Mouse (Mus musculus): ENCODE data around the gene Plpp7. TPM values are rescaled to one million over a fixed set of nuclear protein-coding genes. Genes with fewer than 3 reads are reported as not detected.

The Plpp7 gene
- 6.8 and 7.8 TPM in 2 replicates for polyA plus RNA-seq (2015; fragmentation: Nextera tagmentation; extraction: Ambion mirVana)

DNA sequence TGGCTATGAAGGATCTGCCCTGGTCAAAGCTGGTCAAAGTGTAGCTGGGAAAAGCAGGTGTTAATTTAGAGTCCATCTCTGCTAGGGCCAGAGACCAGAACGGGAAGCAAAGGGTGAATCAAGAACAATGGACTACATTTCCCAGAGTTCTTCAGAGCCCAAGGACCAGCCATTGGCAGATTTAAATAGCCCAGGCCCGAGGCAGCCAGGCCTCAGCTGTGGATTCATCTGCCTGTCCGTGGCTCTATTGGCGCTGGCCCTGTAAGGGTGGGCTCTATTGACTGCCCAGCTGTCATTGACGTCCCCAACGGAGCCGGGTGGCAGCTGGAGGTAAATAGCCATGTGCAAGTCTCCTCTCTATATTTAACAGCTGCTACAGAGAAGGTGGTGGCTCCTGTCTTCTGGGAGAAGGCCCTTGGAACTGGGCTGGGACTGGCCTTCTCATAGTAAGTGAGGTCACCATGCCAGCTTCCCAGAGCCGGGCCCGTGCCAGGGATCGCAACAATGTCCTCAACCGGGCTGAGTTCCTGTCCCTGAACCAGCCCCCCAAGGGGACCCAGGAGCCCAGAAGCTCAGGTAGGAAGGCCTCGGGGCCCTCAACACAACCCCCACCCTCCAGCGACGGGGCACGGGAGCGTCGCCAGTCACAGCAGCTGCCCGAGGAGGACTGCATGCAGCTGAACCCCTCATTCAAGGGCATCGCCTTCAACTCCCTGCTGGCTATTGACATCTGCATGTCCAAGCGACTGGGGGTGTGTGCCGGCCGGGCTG, at the start of gene Plpp7:
Gene Plpp7 (plus strand): TSS at position 178 of the 771 bp plus-strand sequence.
- H3K36me3 ChIP-seq (ENCODE audit: insufficient read depth, low read length) = no peaks in the 10 kb centered on the region
- H3K4me3 ChIP-seq (ENCODE audit: low read length) = peak within 1 kb of the TSS; percentile 47
- H3K4me2 ChIP-seq (replicated peaks; ENCODE audit: low read depth, low read length) = peak within 1 kb of the TSS; percentile 55
- peak; percentile 92 for ATAC-seq (ENCODE audit: low FRiP score, low TSS enrichment)
- peaks cover 6% of the 10 kb centered on the region for H3K4me1 ChIP-seq (ENCODE audit: insufficient read depth, low read length)
- no peaks in the 10 kb centered on the region for H3K27me3 ChIP-seq (ENCODE audit: insufficient read depth, low read length)
- H3K27ac ChIP-seq (ENCODE audit: low read length) = no peak within 1 kb of the TSS
- H3K9me3 ChIP-seq (ENCODE audit: low read length) = no peaks in the 10 kb centered on the region
- peak within 1 kb of the TSS; percentile 68 for H3K9ac ChIP-seq (replicated peaks; ENCODE audit: low read length)
- 54% methylated on average over 22 of the region's 22 CpGs for WGBS

GRCm38 (mm10) chr2:32046009-32046408, 49.3 kb upstream of the Plpp7 start:
- Histone ChIP-seq H3K4me1 (ENCODE audit: insufficient read depth, low read length) (peaks cover 3% of the 10 kb centered on the region; the same call in 1 of the 2 replicates), H3K36me3 (ENCODE audit: insufficient read depth, low read length) (peaks cover 54% of the 10 kb centered on the region), H3K27me3 (ENCODE audit: insufficient read depth, low read length) (no peaks in the 10 kb centered on the region), H3K9me3 (ENCODE audit: low read length) (no peaks in the 10 kb centered on the region), H3K27ac (ENCODE audit: low read length) (no peak overlapping the region), H3K4me2 (replicated peaks; ENCODE audit: low read depth, low read length) (no peak overlapping the region), H3K9ac (replicated peaks; ENCODE audit: low read length) (no peak overlapping the region), H3K4me3 (ENCODE audit: low read length) (no peak overlapping the region)
- no peak for ATAC-seq (ENCODE audit: low FRiP score, low TSS enrichment)
- WGBS = 56% methylated on average over 10 of the region's 10 CpGs

- 94% methylated on average over 10 of the region's 10 CpGs for WGBS
- peaks cover 54% of the 10 kb centered on the region for H3K36me3 ChIP-seq (ENCODE audit: insufficient read depth, low read length)
These were observed 48.0 kb upstream of the Plpp7 start for GRCm38 (mm10) chr2:32047323-32047722.

GRCm38 (mm10) chr2:32051791-32052190, 43.5 kb upstream of the Plpp7 start:
- WGBS = 81% methylated on average over 8 of the region's 8 CpGs
- Histone ChIP-seq H3K36me3 (ENCODE audit: insufficient read depth, low read length) (peaks cover 44% of the 10 kb centered on the region), H3K27me3 (ENCODE audit: insufficient read depth, low read length) (no peaks in the 10 kb centered on the region), H3K4me1 (ENCODE audit: insufficient read depth, low read length) (no peaks in the 10 kb centered on the region), H3K9me3 (ENCODE audit: low read length) (no peaks in the 10 kb centered on the region), H3K9ac (replicated peaks; ENCODE audit: low read length) (no peak overlapping the region), H3K4me2 (replicated peaks; ENCODE audit: low read depth, low read length) (no peak overlapping the region), H3K4me3 (ENCODE audit: low read length) (no peak overlapping the region), H3K27ac (ENCODE audit: low read length) (no peak overlapping the region)
- ATAC-seq (ENCODE audit: low FRiP score, low TSS enrichment) = no peak

More at GRCm38 (mm10) chr2:32047323-32047722, 48.0 kb upstream of the Plpp7 start:
- Histone ChIP-seq H3K4me3 (ENCODE audit: low read length) (no peak overlapping the region), H3K4me2 (replicated peaks; ENCODE audit: low read depth, low read length) (no peak overlapping the region), H3K9ac (replicated peaks; ENCODE audit: low read length) (no peak overlapping the region), H3K27ac (ENCODE audit: low read length) (no peak overlapping the region), H3K4me1 (ENCODE audit: insufficient read depth, low read length) (peaks cover 3% of the 10 kb centered on the region; the same call in 1 of the 2 replicates), H3K27me3 (ENCODE audit: insufficient read depth, low read length) (no peaks in the 10 kb centered on the region), H3K9me3 (ENCODE audit: low read length) (no peaks in the 10 kb centered on the region)
- no peak for ATAC-seq (ENCODE audit: low FRiP score, low TSS enrichment)

GRCm38 (mm10) chr2:32052418-32052817, 42.9 kb upstream of the Plpp7 start:
- Histone ChIP-seq H3K9ac (replicated peaks; ENCODE audit: low read length) (no peak overlapping the region), H3K36me3 (ENCODE audit: insufficient read depth, low read length) (peaks cover 42% of the 10 kb centered on the region), H3K27ac (ENCODE audit: low read length) (no peak overlapping the region), H3K4me3 (ENCODE audit: low read length) (no peak overlapping the region), H3K4me1 (ENCODE audit: insufficient read depth, low read length) (no peaks in the 10 kb centered on the region), H3K27me3 (ENCODE audit: insufficient read depth, low read length) (no peaks in the 10 kb centered on the region), H3K9me3 (ENCODE audit: low read length) (no peaks in the 10 kb centered on the region), H3K4me2 (replicated peaks; ENCODE audit: low read depth, low read length) (no peak overlapping the region)
- ATAC-seq (ENCODE audit: low FRiP score, low TSS enrichment) = no peak
- WGBS = 90% methylated on average over 7 of the region's 7 CpGs

DNA sequence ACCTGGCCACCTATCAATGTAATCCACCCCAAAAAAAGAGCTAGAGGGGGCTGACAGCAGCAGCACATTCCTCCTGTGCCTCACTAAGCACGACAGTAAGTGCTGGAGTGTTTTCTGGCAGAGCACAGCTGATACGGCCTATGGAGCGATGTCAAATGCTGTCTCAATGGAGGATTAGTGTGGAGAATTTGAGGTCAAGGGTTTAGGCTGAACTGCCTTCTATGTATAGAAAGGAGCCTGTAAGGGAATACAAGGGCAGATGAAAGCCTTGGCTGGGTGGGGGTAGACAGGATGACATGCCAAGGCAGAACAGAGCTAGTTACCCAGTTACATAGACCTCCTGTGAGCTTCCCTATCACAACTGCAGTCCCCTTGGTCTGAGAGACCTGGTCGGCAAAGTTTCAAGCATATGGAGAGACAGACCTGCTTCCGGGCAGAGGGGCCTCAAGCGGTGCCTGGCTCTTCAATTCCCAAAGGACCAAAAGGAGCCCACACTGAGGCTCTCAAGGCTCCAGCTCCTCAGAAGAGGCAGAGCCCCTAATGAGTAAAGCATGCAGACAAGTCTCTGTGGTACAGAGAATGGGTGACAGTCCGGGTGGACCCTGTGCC, 39.9 kb upstream of the Plpp7 start:
- H3K9ac ChIP-seq (replicated peaks; ENCODE audit: low read length) = no peak overlapping the region
- no peaks in the 10 kb centered on the region for H3K9me3 ChIP-seq (ENCODE audit: low read length)
- H3K4me2 ChIP-seq (replicated peaks; ENCODE audit: low read depth, low read length) = no peak overlapping the region
- H3K4me1 ChIP-seq (ENCODE audit: insufficient read depth, low read length) = no peaks in the 10 kb centered on the region
- ATAC-seq (ENCODE audit: low FRiP score, low TSS enrichment) = no peak
- H3K27me3 ChIP-seq (ENCODE audit: insufficient read depth, low read length) = no peaks in the 10 kb centered on the region
- no peak overlapping the region for H3K27ac ChIP-seq (ENCODE audit: low read length)
- WGBS = 73% methylated on average over 7 of the region's 7 CpGs
- H3K4me3 ChIP-seq (ENCODE audit: low read length) = no peak overlapping the region
- H3K36me3 ChIP-seq (ENCODE audit: insufficient read depth, low read length) = peaks cover 21% of the 10 kb centered on the region

GRCm38 (mm10) chr2:32056524-32056923, 38.8 kb upstream of the Plpp7 start:
- no peaks in the 10 kb centered on the region for H3K27me3 ChIP-seq (ENCODE audit: insufficient read depth, low read length)
- no peak overlapping the region for H3K27ac ChIP-seq (ENCODE audit: low read length)
- H3K4me2 ChIP-seq (replicated peaks; ENCODE audit: low read depth, low read length) = no peak overlapping the region
- H3K9me3 ChIP-seq (ENCODE audit: low read length) = no peaks in the 10 kb centered on the region
- no peaks in the 10 kb centered on the region for H3K4me1 ChIP-seq (ENCODE audit: insufficient read depth, low read length)
- ATAC-seq (ENCODE audit: low FRiP score, low TSS enrichment) = no peak
- 89% methylated on average over 10 of the region's 10 CpGs for WGBS
- H3K36me3 ChIP-seq (ENCODE audit: insufficient read depth, low read length) = peaks cover 12% of the 10 kb centered on the region
- H3K9ac ChIP-seq (replicated peaks; ENCODE audit: low read length) = no peak overlapping the region
- H3K4me3 ChIP-seq (ENCODE audit: low read length) = no peak overlapping the region

DNA sequence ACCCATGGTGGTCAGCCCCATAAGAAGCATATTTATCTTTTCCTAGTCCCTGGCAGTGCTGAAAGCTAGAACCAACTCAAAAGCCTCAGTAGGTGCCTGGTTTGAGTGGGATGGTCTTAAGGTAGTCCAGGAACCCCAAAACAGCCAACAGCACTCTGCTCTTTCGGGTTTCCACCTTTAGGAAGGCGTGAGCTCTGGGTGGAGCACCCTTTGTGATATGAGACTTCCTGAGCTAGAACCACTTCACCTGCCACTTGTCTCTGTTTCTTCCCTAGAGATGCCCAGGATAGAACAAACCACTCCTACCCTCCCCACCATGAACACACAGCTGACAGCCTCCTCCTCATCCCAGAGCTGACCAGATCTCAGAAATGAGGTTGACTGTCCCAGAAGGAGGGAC, 38.0 kb upstream of the Plpp7 start:
- H3K4me1 ChIP-seq (ENCODE audit: insufficient read depth, low read length) = no peaks in the 10 kb centered on the region
- no peaks in the 10 kb centered on the region for H3K27me3 ChIP-seq (ENCODE audit: insufficient read depth, low read length)
- 80% methylated on average over 2 of the region's 2 CpGs for WGBS
- H3K4me3 ChIP-seq (ENCODE audit: low read length) = no peak overlapping the region
- H3K9ac ChIP-seq (replicated peaks; ENCODE audit: low read length) = no peak overlapping the region
- H3K4me2 ChIP-seq (replicated peaks; ENCODE audit: low read depth, low read length) = no peak overlapping the region
- H3K27ac ChIP-seq (ENCODE audit: low read length) = no peak overlapping the region
- H3K9me3 ChIP-seq (ENCODE audit: low read length) = no peaks in the 10 kb centered on the region
- peaks cover 4% of the 10 kb centered on the region for H3K36me3 ChIP-seq (ENCODE audit: insufficient read depth, low read length)
- no peak for ATAC-seq (ENCODE audit: low FRiP score, low TSS enrichment)

- Histone ChIP-seq H3K27ac (ENCODE audit: low read length) (no peak overlapping the region), H3K4me2 (replicated peaks; ENCODE audit: low read depth, low read length) (no peak overlapping the region), H3K27me3 (ENCODE audit: insufficient read depth, low read length) (no peaks in the 10 kb centered on the region), H3K4me1 (ENCODE audit: insufficient read depth, low read length) (no peaks in the 10 kb centered on the region), H3K4me3 (ENCODE audit: low read length) (no peak overlapping the region), H3K36me3 (ENCODE audit: insufficient read depth, low read length) (no peaks in the 10 kb centered on the region), H3K9me3 (ENCODE audit: low read length) (no peaks in the 10 kb centered on the region), H3K9ac (replicated peaks; ENCODE audit: low read length) (no peak overlapping the region)
- ATAC-seq (ENCODE audit: low FRiP score, low TSS enrichment) = no peak
- 79% methylated on average over 4 of the region's 4 CpGs for WGBS
These were observed 37.5 kb upstream of the Plpp7 start for GRCm38 (mm10) chr2:32057794-32058193.

GRCm38 (mm10) chr2:32058241-32058640, 37.1 kb upstream of the Plpp7 start:
- H3K4me3 ChIP-seq (ENCODE audit: low read length) = no peak overlapping the region
- no peaks in the 10 kb centered on the region for H3K4me1 ChIP-seq (ENCODE audit: insufficient read depth, low read length)
- no peak overlapping the region for H3K27ac ChIP-seq (ENCODE audit: low read length)
- H3K9ac ChIP-seq (replicated peaks; ENCODE audit: low read length) = no peak overlapping the region
- no peaks in the 10 kb centered on the region for H3K27me3 ChIP-seq (ENCODE audit: insufficient read depth, low read length)
- no peak overlapping the region for H3K4me2 ChIP-seq (replicated peaks; ENCODE audit: low read depth, low read length)
- no peak for ATAC-seq (ENCODE audit: low FRiP score, low TSS enrichment)
- H3K9me3 ChIP-seq (ENCODE audit: low read length) = no peaks in the 10 kb centered on the region
- 80% methylated on average over 9 of the region's 9 CpGs for WGBS
- no peaks in the 10 kb centered on the region for H3K36me3 ChIP-seq (ENCODE audit: insufficient read depth, low read length)

Measured in kidney, embryonic 16.5 days (tissue).